Mouse (Mus musculus) gastrocnemius, adult 8-10 months (tissue): ENCODE measurements around the gene Sf3b3. TPM values are rescaled to one million over a fixed set of nuclear protein-coding genes. Genes with fewer than 3 reads are reported as not detected.

Source experiments
- DNase-seq, 2 experiments: peaks; one replicate each; pipeline ENCODE4 v3.0.0; 2022; ENCODE audit warnings: low spot score in 2 of 2
- total RNA-seq, 4 experiments: library from RNA; stranded (reverse); gene quantifications; 2 replicates each; pipeline ENCODE4 v1.2.4; 2022

Sf3b3 gene
- total RNA-seq, 4 experiments from 2014 or later, result 14.1 to 19.3 (median 14.3) TPM

DNA sequence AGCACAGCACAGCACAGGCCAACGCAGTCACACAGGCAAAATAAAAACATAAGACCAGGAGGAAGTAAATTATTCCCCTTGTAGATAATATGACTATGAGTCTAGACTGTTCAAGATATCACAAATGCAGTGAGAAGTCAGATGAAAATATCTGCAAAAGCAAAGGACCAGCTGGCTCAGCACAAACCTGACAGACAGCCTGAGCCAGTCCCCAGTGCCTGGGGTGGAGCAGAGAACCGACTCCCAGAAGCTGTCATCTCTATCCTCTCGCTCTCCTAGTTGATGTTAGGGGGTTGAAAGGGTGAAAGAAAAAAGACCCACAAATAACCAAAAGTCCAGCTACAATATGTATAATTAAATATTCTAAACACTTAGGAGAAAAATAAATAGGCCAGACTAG lies 70.9 kb downstream of the Sf3b3 start:
- no peak for DNase-seq

DNA sequence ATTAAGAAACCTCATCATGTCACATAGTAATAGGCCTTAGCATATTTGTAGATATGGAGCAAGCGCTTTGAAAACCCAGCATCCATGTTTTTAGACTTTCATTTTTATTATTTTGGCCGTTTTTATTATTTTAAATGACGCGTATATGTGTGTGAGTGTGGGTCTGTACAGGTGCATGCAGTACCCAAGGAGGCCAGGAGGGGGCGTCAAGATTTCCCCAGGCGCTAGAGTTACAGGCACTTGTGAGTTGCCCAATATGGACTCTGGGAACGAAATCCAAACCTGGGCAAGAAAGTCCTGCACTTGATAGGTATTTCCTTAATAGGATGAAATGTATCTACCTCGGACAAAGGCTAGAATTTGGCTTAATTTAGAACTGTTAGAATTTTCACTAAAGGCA lies 71.3 kb downstream of the Sf3b3 start:
- DNase-seq, result no peak

GRCm38 (mm10) chr8:110774725-110775124 lies 71.9 kb downstream of the Sf3b3 start:
- DNase-seq, result no peak

- DNase-seq, result no peak
These were observed 72.5 kb downstream of the Sf3b3 start for GRCm38 (mm10) chr8:110774047-110774446.

DNA sequence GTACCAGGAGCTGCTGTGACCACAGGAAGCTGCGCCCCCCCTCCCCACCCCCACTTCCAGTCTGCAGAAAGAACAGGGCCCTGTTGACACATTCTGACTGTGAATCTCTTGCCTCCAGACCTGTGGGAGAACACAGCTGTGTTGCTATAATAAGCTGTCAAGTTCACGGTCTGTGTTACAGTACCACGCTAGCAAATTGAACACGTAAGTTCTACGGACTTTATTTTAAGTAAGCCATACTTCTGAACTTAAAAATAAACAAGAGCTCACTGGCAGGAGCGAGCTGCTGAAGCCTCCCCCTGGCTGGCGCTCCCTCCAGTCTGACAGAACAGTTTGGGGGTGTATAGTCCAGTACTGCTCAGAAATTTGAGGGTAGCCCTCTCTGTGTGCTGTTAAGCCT lies 74.1 kb downstream of the Sf3b3 start:
- no peak for DNase-seq

GRCm38 (mm10) chr8:110767261-110767660 lies 79.3 kb downstream of the Sf3b3 start:
- DNase-seq, result no peak

DNA sequence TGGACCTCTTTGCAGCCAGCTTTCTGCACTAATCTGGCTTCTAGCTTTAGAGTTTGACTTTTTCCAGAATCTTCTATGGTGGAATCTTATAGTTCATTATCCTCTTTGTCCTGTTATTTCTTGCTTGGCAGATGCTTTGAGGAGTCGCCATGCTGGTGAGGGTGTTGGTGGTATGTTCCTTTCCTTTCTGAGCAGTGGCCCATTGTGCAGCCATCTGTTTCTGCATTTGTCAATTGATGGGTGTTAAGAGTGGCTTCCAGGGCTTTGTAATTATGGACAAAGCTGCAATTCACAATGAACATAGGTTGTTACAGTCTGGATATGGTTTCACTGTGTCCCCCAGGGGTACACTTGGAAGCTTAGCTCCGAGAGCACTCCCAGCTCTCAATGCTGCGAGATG lies 81.9 kb downstream of the Sf3b3 start:
- DNase-seq, result no peak

GRCm38 (mm10) chr8:110761988-110762387 lies 84.6 kb downstream of the Sf3b3 start:
- no peak for DNase-seq

GRCm38 (mm10) chr8:110761185-110761584 lies 85.4 kb downstream of the Sf3b3 start:
- no peak for DNase-seq

DNA sequence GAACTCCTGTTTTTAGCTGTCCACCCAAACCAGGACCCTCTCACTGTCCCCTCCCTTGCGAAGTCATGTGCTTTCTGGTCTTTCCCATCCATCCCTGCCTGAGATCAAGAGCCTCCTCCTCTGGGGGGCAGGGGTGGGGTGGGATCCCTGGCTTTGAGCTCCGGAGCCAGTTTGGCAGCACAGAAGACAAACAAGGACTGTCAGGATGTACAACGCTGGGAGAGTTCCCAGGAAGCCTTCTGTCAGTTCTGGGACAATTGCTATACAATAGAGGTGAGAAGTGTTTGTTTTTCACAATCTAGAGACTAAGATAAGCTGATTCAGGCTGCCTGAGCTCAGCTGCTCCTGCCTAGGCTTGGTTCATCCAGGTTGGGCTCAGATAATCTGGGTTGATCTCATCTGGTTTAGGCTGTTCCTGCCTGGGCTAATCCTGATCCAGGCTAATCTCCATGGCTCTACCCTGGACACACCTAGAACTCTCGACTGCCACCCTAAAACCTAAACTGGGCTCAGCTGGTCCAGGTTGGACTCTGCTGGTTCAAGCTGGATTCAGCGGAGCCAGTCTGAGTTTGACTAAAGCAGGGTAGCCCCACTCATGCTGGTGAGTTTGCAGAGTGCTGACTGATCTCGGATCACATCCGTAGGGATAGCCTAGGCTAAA lies 86.2 kb downstream of the Sf3b3 start:
- no peak for DNase-seq

Other genes starting within 250 kb of the Sf3b3 start
- gene Vac14, start 228.2 kb downstream of the Sf3b3 start, total RNA-seq, result 10 to 100 TPM; 17.4 to 22.1 (median 19.3) TPM
- gene Mtss1l, start 125.3 kb downstream of the Sf3b3 start, total RNA-seq, result 100 to 1,000 TPM; 120 to 134 (median 124) TPM
- gene Il34, start 40.9 kb downstream of the Sf3b3 start, total RNA-seq, result 1 to 10 TPM; 1.6 to 5.5 (median 4.3) TPM
- gene Cog4, start 187 bp downstream of the Sf3b3 start, total RNA-seq, result 10 to 100 TPM; 61.0 to 68.2 (median 64.3) TPM
- gene Fuk, start 55.7 kb upstream of the Sf3b3 start, total RNA-seq, result 1 to 10 TPM; 3.6 to 4.5 (median 4.0) TPM
- gene St3gal2, start 73.1 kb upstream of the Sf3b3 start, total RNA-seq, result 10 to 100 TPM; 45.0 to 59.2 (median 50.7) TPM
- gene Ddx19a, start 151.0 kb upstream of the Sf3b3 start, total RNA-seq, result 10 to 100 TPM; 28.7 to 31.0 (median 29.5) TPM
- 10 to 100 TPM; 12.2 to 15.2 (median 13.7) TPM for gene Ddx19b, start 185.0 kb upstream of the Sf3b3 start, total RNA-seq
- 10 to 100 TPM; 41.3 to 51.9 (median 48.3) TPM for gene Aars, start 186.4 kb upstream of the Sf3b3 start, total RNA-seq
- not detected for gene Exosc6, start 209.6 kb upstream of the Sf3b3 start, total RNA-seq
- gene Clec18a, start 245.6 kb upstream of the Sf3b3 start, total RNA-seq, result under 1 TPM; 0.13 to 0.54 (median 0.29) TPM
- 100 to 1,000 TPM; 110 to 135 (median 133) TPM for gene Pdpr, start 247.8 kb upstream of the Sf3b3 start, total RNA-seq